Mouse (Mus musculus): Measurements from ENCODE around the gene Pebp1.

Gene Pebp1

DNA sequence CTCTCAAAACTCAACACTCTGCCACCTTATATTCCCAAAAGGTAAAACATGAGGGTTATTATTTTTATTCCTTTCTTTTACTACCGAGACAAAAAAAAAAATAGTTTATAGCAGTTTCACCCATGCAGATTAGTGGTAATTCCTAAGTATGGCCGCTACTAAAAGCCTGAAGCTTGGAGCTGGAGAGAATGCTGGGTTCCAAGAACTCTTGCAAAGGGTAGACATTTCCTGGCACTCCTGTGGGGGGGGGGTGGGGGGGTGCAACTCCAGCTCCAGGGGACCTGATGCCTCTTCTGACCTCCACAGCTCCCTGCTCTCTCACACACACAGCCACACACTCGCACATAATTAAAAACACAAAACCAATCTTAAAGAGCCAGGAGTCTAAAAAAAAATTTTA is 1.1 kb downstream of the Pebp1 start:
- no peak for DNase-seq (ENCODE audit: low spot score)

DNA sequence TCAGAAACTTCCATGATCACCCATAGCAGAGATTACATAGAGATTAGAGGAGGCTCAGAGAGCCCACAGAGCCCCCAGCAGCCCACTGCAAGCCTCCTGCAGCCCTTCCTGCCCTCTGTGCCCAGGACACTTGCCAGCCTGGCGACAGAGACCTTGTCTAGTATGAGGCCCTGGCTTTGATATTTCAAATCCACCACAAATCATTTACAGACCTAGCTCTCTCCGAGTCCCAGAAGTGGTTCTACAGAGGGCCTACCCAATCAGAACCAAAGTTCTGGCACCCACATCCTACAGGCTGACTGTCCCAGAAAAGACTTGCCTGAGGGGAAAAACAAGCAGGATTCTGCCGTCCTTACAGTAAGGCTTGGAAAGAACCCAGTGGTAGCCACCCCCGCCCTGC is 2.2 kb downstream of the Pebp1 start:
- DNase-seq (ENCODE audit: low spot score), result no peak

DNA sequence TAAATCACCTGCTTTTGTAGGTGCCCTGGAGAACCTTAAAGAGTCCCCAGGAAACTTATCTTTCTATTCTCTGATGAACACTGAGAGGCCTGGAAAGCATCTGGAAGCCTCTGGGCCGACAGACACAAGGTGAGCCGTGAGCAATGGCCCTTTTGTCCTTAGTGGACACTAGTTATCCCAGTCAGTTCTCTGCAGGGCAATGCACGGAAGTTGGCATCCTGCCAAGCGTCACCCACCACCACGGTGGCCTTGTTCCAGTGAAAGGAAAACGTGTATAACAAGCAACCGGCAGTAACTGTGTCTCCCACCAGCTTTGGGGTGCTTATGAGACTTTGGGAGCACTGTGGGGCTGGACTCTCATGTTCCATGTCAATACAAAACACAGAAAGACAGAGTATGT is 2.7 kb downstream of the Pebp1 start:
- no peak for DNase-seq (ENCODE audit: low spot score)

DNA sequence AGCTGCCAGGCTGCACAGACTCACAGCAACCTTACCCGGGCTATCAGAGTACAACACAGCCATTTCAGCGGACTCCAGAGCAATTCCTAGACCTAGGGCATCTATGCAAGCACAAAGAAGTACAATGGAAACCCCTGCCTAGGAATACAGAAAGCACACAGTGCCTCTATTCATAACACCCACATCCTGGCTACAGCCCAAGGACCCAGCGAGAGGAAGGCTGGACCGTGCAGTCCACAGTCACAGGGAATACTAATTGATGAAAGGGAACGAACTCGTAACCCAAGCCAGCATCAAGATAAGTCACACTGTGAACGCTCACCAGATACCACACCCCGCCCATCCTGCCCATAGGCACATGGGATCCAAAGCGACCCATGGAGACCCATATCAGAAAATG is 3.4 kb downstream of the Pebp1 start:
- DNase-seq (ENCODE audit: low spot score), result no peak

DNA sequence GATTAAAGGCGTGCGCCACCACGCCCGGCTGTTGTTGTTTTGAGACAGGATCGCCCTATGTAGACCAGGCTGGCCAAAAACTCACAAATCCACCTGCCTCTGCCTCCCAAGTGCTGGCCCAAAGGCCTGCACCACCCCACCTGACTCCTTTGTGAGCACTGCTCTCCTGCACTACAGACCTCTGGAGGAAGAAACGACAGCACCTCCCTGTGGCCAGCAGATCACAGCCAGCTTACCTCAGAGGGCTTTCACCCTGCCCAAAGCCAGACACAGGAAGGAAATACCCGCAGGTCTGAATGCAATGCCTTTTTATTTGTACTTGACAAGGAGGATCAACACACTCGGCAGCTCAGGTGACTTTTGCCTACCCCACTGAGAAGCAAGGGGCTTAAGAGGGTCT is 5.1 kb downstream of the Pebp1 start:
- DNase-seq (ENCODE audit: low spot score), result no peak

DNA sequence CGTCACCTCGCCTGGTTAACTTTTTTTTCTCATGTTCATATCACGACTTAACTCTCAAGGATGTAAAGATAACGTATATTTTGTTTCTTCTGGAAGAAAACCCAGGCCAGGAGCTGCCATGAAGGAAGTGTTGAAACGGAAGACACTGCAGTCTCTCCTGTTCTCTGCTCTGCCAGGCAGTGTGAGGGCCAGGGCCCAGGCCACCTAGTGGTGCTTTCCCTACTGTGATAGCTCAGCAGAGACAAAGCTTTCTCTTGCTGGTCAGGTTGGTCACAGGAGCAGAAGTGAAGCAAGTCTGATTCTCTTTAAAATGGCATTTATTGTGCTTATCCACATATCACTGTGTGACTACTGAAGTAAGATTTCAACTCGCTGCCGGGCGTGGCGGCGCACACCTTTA is 5.9 kb downstream of the Pebp1 start:
- no peak for DNase-seq (ENCODE audit: low spot score)

DNA sequence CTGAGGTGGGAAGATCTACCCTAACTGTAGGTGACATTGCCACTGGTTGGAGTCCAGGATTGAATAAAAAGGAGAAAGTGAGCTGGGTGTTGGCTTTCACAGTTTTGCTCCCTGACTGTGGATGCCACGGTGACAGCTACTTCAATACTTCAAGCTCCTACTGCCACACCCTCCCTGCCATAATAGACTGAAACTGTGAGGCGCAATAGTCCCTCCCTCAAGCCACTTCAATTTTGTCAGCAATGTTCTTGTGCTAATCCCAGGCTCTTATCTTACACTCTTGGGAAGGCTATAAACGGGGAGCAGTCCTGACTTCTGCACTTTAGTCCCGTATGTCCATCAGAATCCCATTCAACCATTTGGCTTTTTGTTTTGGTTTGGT is 7.8 kb downstream of the Pebp1 start:
- no peak for DNase-seq (ENCODE audit: low spot score)

DNA sequence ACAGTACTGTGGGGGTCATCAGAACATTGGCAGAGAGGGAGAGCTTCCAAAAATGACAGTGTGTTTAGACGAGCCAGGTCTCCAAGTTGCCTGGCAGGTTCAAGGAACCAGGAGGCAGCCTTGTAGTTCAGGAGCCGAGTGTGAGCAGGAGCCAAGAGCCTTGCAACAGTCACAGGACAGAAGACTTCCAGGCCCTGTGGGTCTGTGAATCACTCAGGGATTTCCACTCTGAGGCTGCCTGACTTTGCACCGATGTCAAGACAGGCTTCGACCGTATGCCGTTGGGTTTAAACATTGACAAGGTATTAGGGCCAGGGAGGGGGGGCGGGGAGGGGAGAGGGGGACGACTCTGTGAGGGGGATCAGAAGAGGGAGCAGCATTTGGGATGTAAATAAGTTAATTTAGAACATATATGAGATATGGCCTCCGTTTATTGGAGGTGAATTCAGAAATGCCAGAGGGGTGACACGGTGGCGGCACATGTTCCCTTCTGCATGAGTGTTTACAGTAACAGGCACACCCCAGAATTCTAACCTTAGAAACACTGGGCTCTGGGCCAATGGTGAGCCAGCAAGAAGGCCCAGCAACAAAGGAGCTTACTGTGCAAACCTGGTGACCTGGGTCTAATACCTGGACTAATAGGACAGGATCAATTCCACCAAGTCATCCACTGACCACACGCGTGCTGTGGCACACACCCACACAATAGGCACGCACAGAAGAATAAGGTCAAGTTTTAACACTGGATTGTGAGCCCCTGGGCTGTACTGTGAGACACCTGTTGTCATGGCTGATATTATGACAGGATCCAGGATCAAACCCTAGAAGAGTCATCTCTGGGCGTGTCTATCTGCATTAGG is 8.4 kb downstream of the Pebp1 start:
- DNase-seq (ENCODE audit: low spot score), result no peak

DNA sequence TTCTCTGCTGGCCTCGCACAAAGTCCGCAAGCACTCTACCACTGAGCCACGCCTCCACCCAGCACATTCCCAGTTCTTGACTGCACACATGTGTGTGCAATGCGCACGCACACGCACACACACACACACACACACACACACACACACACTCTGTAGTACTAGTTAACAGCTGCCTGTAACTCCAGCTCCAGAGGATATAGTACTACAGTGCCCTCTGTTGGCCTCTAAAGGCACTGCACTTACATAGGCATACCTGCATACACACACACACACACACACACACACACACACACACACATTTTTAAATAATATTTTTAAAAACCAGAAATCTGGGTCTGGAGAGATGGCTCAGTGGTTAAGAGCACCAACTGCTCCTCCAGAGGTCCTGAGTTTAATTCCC is 9.6 kb downstream of the Pebp1 start:
- no peak for DNase-seq (ENCODE audit: low spot score)

DNA sequence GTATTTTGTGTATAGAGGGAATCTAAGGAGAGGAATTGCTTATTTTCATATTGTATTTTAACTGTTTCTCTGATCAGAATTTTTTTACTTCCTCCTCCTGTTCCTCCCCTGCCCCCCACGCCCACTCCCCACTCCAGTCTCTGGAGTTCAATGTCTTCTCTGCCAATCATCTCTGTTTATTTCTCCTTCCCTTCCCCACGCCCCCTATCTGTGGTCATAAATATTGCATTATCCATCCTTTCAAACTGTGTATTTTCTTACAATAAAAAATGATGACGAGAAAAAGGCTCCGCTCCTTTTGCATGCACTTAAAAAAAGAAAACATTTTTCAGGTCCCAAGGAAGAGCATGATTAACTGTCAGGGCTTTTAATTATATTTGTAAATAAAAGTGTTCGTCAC is 12.6 kb downstream of the Pebp1 start:
- no peak for DNase-seq (ENCODE audit: low spot score)

DNA sequence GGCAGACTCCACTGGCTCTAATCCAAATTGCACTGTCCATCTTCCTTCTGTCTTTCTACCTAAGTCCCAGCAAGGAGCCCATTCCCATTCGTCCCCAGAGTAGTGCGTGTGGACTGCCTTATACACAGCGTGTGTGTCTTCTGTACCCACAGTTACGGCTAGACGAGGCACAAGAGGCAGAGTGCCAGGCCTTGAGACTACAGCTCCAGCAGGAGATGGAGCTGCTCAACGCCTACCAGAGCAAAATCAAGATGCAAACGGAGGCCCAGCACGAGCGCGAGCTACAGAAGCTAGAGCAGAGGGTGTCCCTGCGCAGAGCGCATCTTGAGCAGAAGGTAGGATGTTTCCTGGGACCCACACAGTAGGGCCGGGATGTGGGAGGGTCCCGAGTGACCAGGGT is 15.5 kb downstream of the Pebp1 start:
- no peak for DNase-seq (ENCODE audit: low spot score)

DNA sequence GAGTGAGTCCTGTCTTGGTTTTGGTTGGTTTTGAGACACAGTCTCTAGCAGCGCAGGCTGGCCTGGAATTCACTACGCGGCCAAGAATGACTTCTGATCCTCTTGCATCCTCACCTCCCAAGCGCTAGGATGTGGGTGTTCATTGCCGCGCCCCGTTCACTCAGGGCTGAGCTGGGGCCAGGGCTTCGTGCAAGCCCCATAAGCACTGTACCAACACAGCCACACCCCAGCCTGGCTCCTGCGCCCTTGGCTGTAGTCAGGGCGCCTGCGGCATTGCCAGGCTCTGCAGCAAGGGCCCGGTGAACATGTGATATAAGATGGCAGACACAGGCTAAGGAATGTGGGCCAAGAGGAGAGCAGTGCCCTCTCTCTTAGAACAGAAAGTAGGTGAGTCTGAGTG is 18.0 kb downstream of the Pebp1 start:
- no peak for DNase-seq (ENCODE audit: low spot score)

DNA sequence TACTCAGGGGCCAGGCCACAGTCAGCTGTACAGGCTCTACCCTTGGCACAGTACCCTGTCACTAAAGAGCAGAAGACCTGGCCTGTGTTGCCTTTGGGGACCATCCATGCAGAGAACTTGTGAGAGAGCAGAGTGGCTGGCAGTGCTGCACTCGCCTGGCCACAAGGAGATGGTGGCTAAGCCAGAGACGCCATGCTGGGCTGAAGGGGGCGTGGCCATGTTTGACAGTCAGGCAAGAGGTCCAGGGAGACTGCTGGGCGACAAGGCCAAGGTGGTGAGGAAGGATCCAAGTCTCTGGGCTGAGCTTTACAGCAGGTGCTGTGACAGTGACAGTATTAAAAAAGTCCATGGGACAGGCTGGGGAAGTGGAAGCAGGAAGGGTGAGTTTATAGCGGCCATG is 18.7 kb downstream of the Pebp1 start:
- no peak for DNase-seq (ENCODE audit: low spot score)

DNA sequence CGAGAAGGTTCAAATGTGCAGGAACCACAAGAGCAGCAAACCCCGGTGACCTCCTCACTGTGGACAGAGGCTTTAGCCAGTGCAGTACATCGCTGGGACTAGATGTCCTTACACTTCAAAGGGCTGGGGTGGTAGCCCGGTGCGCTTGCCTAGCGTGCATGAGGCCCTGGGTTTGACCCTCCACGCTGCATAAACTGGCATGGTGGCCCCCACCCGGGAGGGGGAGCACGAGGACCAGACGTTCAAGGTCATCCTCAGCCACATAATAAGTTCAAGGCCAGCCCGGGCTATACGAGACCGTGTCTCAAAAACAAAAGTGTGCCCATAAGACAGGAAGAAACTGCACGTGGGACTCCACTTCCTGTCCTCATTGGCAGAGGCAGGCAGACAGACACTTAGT is 19.5 kb downstream of the Pebp1 start:
- DNase-seq (ENCODE audit: low spot score), result no peak

DNA sequence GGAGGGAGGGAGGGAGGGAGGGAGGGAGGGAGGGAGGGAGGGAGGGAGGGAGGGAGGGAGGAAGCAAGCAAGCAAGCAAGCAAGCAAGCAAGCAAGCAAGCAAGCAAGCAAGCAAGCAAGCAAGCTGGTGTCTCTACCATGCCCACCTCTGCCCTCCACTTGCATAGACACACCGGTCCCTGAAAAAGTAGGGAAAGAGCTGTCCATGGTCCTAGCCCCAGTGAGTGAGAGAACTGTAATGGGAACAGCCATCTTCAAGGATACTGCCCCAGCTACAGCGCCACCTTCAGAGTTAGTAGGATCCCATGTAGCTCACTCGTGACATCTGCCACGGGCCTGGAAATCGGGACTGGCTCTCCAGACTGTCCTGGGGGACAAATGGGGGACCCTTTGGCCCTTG is 22.7 kb downstream of the Pebp1 start:
- DNase-seq (ENCODE audit: low spot score), result no peak

DNA sequence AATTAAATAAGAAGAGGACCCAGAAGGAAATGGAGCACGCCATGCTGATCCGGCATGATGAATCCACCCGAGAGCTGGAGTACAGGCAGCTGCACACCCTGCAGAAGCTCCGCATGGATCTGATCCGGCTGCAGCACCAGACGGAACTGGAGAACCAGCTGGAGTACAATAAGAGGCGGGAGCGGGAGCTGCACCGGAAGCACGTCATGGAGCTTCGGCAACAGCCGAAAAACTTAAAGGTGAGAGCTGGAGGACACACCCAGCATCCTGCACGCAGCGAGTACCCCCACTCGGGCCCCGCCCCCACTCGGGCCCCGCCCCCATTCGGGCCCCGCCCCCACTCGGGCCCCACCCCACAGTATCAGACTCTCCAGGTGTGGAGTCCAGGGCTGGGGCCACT is 23.9 kb downstream of the Pebp1 start:
- no peak for DNase-seq (ENCODE audit: low spot score)

DNA sequence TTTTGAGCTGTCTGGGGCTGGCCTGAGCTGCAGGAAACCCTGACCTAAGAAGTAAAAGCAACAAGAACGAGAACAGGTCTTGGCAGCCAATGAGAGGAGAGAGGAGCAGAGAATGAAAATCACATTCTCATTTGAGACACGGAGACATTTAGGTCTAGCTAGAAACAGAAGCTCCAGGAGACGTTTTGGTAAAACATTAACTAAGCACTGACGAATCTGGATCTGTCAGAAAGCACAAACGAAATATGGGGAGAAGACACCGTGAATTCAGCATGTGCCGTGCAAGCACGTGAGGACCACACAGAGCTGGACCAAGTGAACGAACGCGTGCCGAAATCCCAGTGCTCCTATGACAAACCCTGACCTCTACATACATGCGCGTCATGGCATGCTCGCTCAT is 29.1 kb downstream of the Pebp1 start:
- DNase-seq (ENCODE audit: low spot score), result no peak

DNA sequence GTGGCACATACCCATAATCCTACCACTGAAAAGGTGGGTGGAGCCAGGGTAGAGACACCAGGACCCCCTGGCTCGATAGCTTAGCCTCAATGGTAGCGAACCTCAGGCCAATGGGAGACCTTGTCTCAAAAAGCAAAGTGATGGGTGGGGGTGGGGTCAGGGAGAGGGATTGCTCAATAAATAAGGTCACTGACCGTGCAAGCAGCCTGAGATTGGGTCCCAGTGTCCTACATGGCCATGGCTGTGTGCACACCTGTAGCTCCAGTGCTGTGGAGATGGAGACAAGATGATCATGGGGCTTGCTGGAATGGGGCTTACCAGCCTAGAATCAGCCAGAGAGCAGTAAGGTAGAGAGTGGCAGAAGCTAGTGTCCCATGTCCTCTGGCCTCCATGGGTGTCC is 35.7 kb downstream of the Pebp1 start:
- DNase-seq (ENCODE audit: low spot score), result no peak

DNA sequence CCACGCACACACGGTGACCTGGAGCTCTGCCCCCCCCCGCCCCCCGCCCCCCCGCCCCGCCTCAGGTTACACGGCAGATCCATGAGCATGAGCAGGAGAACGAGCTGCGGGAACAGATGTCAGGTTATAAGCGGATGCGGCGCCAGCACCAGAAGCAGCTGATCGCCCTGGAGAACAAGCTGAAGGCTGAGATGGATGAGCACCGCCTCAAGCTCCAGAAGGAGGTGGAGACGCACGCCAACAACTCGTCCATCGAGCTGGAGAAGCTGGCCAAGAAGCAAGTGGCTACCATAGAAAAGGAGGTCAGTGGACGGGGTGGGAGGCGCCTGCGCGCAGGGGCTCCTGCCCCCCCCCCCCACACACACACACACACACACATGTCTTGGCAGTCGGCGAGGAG is 36.6 kb downstream of the Pebp1 start:
- DNase-seq (ENCODE audit: low spot score), result no peak

DNA sequence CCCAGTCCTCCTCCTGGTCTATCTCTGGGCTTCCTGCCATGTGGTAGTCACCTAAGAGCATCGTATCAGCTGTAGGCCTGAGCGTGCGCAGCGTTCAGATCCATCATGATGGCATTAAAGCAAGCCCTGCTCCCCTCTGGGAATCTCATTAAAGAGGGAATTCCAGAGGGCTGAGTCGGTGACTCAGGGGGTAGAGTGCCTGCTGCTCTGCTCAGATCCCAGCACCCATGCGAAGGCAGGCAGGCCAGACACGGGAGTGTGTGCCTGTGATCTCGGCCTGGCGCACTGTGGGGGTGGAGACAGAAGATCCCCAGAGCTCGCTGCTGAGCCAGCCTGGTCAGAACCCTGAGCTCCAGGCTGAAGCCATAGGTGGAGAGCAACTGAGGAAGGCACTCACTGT is 39.1 kb downstream of the Pebp1 start:
- DNase-seq (ENCODE audit: low spot score), result peak; percentile 45

DNA sequence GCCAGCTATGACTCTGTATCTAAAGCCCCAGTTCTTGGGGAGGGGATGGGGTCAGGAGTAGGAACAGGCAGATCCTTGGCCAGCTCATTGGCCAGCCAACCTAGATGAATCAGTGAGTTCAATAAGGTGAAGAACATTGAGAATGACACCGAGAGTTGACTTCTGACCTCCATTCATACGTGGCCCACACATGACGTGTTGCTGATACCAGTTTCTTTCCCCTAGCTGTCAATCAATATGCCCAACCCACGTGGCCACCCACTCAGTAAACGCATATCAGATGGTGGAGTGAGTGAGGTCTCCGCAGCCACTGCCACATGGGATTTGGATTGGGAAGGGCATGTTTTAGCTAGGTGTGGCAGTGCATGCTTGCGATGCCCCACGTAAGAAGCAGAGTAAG is 42.3 kb downstream of the Pebp1 start:
- no peak for DNase-seq (ENCODE audit: low spot score)

DNA sequence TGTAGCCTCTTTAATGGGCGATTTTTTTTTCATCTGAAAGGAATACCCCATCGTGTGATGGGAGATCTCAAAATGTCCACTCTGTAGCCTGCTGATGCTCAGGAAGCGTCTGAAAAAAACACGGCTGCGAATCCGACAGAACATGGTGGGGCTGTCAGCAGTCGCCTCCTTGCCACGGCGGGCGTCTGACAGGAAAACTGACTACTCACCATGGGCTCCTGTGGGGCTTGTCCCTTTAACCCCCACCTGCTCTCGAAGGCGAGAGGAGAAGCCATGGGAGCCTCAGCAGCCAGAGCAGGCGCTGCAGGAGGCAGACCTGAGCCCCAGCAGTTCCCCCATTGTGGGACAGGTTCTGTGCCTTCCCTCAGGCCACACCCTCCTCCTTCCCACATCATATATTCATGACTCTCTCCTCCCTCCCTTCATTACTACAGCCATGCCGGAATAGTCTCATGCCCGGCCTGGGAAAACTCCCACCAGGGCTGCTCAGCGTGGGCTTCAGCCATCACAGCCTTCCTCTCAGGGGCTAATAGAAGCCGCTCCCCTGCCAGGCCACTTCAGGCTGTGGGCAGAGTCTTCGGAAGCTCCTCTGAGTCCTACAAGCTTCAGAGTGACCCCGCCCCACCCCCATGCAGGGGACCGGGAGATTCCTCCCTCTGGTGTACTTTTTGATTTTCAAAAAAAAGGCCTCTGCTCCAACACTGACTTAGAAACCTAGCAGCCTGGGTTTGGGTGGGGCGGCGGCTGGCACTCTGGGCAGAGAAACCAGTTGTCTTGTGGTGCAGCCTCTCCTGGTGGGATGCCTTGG is 44.5 kb downstream of the Pebp1 start:
- no peak for DNase-seq (ENCODE audit: low spot score)

DNA sequence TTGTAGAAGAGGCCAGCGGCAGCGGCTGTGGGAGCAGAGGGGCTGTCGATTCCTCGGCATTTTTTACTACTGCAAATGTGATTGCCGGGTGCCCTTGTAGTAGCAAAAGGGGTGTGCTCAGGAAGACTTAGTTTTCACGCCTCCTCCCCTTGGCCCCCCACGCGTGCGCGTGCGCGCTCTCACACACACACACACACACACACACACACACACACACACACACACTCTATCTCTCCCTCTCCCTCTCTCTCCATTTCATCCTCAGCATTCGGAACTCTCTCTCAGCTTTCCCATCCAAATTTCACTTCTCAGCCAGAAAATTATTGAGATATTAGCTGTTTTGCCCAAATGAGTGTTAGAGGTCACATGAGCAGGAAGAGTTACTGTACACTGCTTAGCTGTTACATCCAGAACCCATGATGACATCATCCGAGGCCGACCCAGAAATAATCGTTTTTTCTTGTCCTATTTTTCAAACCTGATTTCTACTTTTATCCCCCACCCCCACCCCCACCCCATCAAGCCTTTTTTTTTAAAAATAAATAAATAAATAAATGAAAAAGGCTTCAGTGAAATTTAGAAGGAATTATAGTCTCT is 45.4 kb downstream of the Pebp1 start:
- no peak for DNase-seq (ENCODE audit: low spot score)

Data from yolk sac, embryonic 10.5 days (tissue).